Mouse (Mus musculus) cerebellum, adult 11-12 months (tissue): ENCODE measurements around the gene Stk11.

Source experiments
- DNase-seq: peaks from one replicate; pipeline ENCODE4 v3.0.0; 2022

Gene Stk11

DNA sequence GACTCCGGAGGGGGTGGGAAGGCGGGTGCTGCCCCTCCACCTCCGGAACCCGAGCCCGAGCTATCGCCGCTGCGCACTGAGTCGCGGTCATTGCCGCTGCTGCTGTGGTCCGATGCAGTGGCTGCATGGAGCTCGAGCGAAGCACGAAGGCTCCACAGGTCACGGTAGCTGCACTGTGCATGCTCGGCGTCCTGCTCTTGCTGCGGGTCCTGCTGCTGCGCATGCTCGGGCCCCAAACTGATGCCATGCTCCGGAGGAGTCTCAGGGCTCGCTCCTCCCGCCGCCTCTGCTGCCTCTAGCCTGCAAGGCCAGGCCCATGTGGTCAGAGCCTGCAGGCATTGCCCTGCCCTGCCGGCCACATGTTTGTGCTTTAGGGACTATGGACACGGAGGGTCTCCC, 16.3 kb downstream of the Stk11 start:
- DNase-seq, result peak; percentile 34

- DNase-seq, result peak; percentile 68
Measured at GRCm38 (mm10) chr10:80133226-80133849, 17.7 kb downstream of the Stk11 start.

GRCm38 (mm10) chr10:80134421-80134820, 18.8 kb downstream of the Stk11 start:
- DNase-seq, result peak; percentile 53

GRCm38 (mm10) chr10:80135161-80135560, 19.6 kb downstream of the Stk11 start:
- DNase-seq, result peak; percentile 56

GRCm38 (mm10) chr10:80135641-80136040, 20.0 kb downstream of the Stk11 start:
- no peak for DNase-seq

DNA sequence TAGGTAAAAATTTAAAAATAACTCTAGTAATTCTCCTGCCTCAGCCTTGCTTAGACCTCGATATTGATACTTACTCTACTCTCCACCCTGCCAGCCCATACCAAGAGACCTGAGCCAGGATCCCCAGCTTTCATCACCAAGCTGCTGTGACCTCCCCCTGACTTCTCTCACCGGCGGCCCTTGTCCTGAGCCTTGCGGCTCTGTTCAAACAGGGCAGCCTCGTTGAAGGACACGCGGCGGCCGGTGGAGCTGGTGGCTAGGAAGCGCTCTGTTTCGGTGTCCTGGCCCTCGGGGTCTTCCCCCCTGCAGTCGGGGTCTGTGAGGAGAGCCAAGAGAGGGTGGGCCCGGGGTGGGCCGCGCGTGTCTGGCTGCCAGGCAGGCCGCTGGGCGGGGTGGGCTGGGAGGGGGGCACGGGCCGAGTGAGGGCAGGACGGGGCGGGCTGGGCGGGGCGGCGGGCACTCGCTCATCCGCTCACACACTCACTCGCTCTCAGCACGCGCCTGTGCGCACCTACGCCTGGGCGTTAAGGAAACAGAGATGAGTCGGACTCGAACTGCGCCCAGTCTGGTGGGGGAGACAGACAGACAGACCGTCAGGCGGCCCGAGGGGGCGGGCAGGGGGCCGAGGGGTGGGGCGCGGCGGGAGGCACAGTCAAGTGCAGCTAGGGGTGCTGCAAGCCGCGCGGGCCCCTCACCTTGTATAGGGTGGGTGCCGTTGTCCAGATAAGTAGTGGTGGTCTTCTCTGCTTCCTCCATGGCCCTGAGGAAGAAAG, 20.8 kb downstream of the Stk11 start:
- peak; percentile 52 for DNase-seq

DNA sequence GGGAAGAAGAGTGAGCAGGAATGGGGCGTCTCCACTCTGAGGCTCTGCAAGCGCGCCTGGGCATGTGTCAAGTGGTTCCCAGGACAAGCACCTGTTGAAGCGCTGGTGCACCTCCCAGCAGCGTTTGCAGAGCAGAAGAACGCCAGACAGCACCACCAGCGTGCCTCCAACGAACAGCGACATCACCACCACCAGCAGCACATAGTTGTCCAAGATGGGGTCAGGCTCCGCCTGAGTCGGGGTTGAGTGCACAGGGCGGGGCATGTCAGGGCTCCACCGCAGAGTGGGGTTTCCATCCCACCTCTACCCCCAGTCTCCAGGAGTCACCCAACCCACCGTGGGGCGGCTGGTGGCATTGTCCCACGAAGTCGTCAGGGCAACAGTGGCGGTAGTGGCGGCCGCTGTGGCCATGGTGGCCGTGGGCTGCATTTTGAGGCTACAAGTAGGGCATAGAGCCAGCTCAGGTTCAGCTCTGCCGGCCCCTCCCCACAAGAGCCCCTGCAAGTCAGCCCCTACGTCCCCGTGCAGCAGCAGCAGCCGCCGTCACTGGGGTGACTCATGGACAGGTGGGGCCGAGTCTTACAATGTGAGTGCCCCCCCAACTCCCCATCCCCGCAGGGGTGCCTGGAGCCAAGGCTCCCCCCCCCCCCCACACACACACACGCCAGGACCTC, 21.5 kb downstream of the Stk11 start:
- peak; percentile 78 for DNase-seq

GRCm38 (mm10) chr10:80137626-80138552, 22.3 kb downstream of the Stk11 start:
- peak; percentile 75 for DNase-seq

GRCm38 (mm10) chr10:80138553-80139438, 23.2 kb downstream of the Stk11 start, which contains the start of gene Atp5d:
Atp5d (plus strand) TSS chr10:80138632.
- DNase-seq, result peak; percentile 86

DNA sequence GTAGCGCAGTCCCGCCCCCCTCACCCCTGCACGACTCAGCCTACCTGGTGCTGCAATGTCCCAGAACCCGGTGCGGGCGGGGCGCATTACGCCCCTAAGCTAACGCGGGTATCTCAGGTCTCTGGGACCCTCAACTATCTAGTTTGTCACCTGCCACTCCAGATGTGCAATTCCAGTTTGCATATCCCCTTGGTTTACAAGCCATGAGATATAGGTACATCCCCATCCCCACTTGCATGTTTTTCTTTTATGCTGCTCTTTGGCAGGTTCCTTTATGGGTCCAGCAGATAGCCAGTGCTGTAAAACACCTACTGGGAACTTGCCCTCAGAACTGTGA, 23.8 kb downstream of the Stk11 start:
- DNase-seq, result no peak

- no peak for DNase-seq
Measured at GRCm38 (mm10) chr10:80139975-80140665, 24.5 kb downstream of the Stk11 start.

GRCm38 (mm10) chr10:80140666-80141035, 25.0 kb downstream of the Stk11 start, which contains the start of gene Cbarp:
Cbarp (minus strand) TSS chr10:80140835.
- no peak for DNase-seq

DNA sequence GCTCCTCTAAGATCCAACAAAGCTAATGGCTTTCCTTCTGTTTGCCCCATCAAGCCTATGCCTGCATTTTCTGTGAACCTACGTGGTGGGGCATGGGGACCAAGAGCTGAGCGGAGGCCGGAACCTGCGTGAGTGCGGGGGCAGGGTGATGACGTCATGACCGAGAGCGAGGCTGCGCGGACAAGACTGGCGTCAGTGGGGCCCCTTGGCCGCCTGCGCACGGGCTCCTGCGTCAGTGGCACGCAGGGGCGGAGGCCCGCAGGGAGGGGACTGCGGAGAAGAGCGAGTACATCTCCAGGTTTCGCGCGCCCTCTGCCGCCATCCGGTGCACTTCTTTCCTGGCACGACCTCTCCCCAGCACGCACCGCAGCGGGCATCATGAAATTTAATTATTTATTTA, 25.6 kb downstream of the Stk11 start:
- peak; percentile 99 for DNase-seq

GRCm38 (mm10) chr10:80141786-80142529, 26.4 kb downstream of the Stk11 start:
- DNase-seq, result peak; percentile 97

GRCm38 (mm10) chr10:80142530-80142925, 26.9 kb downstream of the Stk11 start:
- DNase-seq, result no peak

DNA sequence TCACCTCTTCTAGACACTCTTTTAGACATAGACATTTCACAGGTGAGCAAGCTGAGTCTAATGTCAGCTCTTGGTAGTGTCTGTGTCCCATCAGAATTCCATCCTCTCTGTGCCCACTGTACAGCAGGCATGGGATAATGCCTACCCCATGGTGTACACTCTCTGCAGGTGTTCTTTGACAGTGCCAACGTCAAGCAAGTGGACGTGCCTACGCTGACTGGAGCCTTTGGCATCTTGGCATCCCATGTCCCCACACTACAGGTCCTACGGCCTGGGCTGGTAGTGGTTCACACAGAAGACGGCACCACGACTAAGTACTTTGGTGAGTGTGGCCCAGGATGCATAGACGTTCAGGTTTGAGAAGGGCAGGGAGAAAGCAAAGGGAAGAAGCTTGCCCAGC, 28.1 kb downstream of the Stk11 start:
- DNase-seq, result no peak

GRCm38 (mm10) chr10:80144159-80144558, 28.6 kb downstream of the Stk11 start:
- no peak for DNase-seq

- peak; percentile 84 for DNase-seq
Measured at GRCm38 (mm10) chr10:80144864-80145838, 29.5 kb downstream of the Stk11 start.

GRCm38 (mm10) chr10:80145896-80146295, 30.3 kb downstream of the Stk11 start:
- peak; percentile 84 for DNase-seq
